Mouse (Mus musculus) brain, embryonic 18.5 days (tissue): ENCODE measurements around the gene Sapcd2.
A peak's percentile ranks its signal among the peaks of the same experiment; 100 is the strongest.

Experiments used
- DNase-seq: peaks from one replicate; pipeline ENCODE4 v3.0.0-alpha.2; 2012; ENCODE audit warnings: low read depth, low spot score

The Sapcd2 gene

GRCm38 (mm10) chr2:25371764-25372643, at the start of gene Sapcd2:
Gene Sapcd2, plus strand, starts transcription at chr2:25372321.
- DNase-seq, result peak; percentile 79

GRCm38 (mm10) chr2:25326036-25326435, 46.1 kb upstream of the Sapcd2 start:
- no peak for DNase-seq

- no peak for DNase-seq
These were observed 43.7 kb upstream of the Sapcd2 start for GRCm38 (mm10) chr2:25328440-25328839.

- DNase-seq, result no peak
These were observed 40.7 kb upstream of the Sapcd2 start for GRCm38 (mm10) chr2:25331470-25331869.

- DNase-seq, result peak; percentile 98
These were observed 39.6 kb upstream of the Sapcd2 start, which contains the start of gene Man1b1 for GRCm38 (mm10) chr2:25332286-25333160. Gene Man1b1, plus strand, starts transcription at chr2:25332338.

- DNase-seq, result no peak
These were observed 38.6 kb upstream of the Sapcd2 start for GRCm38 (mm10) chr2:25333569-25333968.

GRCm38 (mm10) chr2:25338303-25338702, 33.8 kb upstream of the Sapcd2 start:
- DNase-seq, result no peak

- no peak for DNase-seq
These were observed 24.0 kb upstream of the Sapcd2 start for GRCm38 (mm10) chr2:25348162-25348561.

- DNase-seq, result no peak
These were observed 22.6 kb upstream of the Sapcd2 start for GRCm38 (mm10) chr2:25349499-25349898.

GRCm38 (mm10) chr2:25350701-25351100, 21.4 kb upstream of the Sapcd2 start:
- DNase-seq, result no peak

- no peak for DNase-seq
These were observed 17.9 kb upstream of the Sapcd2 start for GRCm38 (mm10) chr2:25354211-25354610.

- no peak for DNase-seq
These were observed 16.6 kb upstream of the Sapcd2 start for GRCm38 (mm10) chr2:25355419-25356066.

- DNase-seq, result peak; percentile 74
These were observed 15.7 kb upstream of the Sapcd2 start, which contains the start of gene Dpp7 for GRCm38 (mm10) chr2:25356208-25357079. Gene Dpp7, minus strand, starts transcription at chr2:25356359.

GRCm38 (mm10) chr2:25359848-25360247, 12.3 kb upstream of the Sapcd2 start:
- no peak for DNase-seq

GRCm38 (mm10) chr2:25363478-25364178, 8.5 kb upstream of the Sapcd2 start:
- DNase-seq, result no peak

GRCm38 (mm10) chr2:25364313-25364712, 7.8 kb upstream of the Sapcd2 start:
- DNase-seq, result no peak

GRCm38 (mm10) chr2:25364761-25365090, 7.4 kb upstream of the Sapcd2 start:
- DNase-seq, result no peak

- no peak for DNase-seq
These were observed 6.9 kb upstream of the Sapcd2 start, which contains the start of gene Uap1l1 for GRCm38 (mm10) chr2:25365091-25365761. Gene Uap1l1, minus strand, starts transcription at chr2:25365682.

- DNase-seq, result no peak
These were observed 2.1 kb upstream of the Sapcd2 start for GRCm38 (mm10) chr2:25369996-25370395.
